Mouse (Mus musculus) inflammation-experienced regulatory T-cells, adult 16 weeks (primary cell): ENCODE data around the gene Upk3a. TPM values are rescaled to one million over a fixed set of nuclear protein-coding genes. Genes with fewer than 3 reads are reported as not detected.

Experiments used
- polyA plus RNA-seq: library from polyadenylated mRNA; unstranded; fragments of 100-300 nt; shearing (Covaris generic); gene quantifications from one replicate; pipeline ENCODE4 v1.2.1, GENCODE M21; 2017

The Upk3a gene
- polyA plus RNA-seq: not detected

GRCm38 (mm10) chr15:85016951-85017664 is at the start of gene Upk3a:
Upk3a (plus strand) TSS chr15:85017141.

DNA sequence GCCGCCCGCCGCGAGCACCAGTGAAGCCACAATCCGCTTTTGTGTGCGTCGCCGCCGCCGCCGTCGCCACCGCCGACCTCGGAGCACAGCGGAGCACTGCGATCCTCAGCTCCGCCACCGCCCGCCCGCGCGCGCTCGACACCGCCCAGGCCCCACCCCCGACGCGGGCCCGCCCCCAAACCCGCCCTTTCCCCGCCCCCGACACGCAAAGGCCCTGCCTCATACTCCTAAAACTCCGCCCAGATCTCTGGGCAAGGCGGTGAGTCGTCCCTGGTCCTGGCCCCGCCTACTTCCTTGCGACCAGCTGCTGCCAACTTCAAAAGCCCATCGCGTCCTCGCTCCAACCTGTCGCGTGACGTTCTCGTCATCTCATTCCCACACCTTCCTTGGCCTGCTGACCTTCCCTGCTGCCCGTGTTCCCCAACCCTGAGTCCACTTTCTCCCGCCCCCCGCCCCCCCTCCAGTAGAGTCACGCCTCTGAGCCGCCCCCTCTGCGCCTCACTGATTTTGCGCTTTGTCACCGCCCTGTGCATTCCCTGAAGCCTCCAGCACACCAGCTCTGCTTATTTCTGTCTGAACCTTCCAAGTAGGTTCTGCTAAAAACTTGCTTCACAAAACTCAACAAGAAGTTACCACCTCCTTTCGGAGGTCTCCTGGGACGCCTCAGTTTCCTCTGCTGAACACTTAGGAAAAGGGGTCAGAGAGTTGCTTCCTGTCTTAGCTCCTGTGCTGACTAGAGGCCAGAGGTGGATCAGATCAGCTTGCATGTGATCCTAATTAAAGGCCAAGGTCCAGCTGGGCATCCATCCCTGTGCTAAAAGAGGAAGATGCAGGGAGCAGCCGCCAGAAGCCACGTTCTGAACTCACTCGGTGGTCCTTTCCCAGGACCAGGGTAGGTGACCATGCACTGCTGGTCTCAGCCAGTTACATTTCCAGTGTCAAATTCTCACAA is 28.8 kb upstream of the Upk3a start, which contains the start of gene 5031439G07Rik:
Gene 5031439G07Rik, minus strand, starts transcription at position 678 of the 952 bp plus-strand sequence.

DNA sequence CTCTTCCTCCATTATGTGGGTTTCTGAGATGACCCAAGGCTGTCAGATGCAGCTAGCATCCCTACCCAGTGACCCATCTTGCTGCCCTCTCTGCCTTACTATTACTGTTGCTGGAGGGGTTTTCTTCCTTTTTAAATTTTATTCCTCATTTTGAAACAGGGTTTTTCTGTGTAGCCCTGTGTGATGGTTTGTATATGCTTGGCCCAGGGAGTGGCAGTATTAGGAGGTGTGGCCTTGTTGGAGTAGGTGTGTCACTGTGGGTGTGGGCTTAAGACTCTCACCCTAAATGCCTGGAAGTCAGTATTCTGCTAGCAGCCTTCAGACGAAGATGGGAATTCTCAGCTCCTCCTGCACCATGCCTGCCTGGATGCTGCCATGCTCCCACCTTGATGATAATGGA is 11.7 kb downstream of the Upk3a start, which contains the start of gene Fam118a:
Gene Fam118a, plus strand, starts transcription at position 301 of the 400 bp plus-strand sequence.

Other genes starting within 250 kb of the Upk3a start
- gene Phf21b, start 161.1 kb upstream of the Upk3a start, polyA plus RNA-seq: 1.6 TPM
- gene Gm29666, start 97.1 kb upstream of the Upk3a start, polyA plus RNA-seq: 0.35 TPM
- 44.8 TPM for gene Nup50, start 93.7 kb upstream of the Upk3a start, polyA plus RNA-seq
- 2.3 TPM for gene 5031439G07Rik, start 28.6 kb upstream of the Upk3a start, polyA plus RNA-seq
- gene Fam118a, start 11.8 kb downstream of the Upk3a start, polyA plus RNA-seq: 55.2 TPM
- 0.66 TPM for gene Smc1b, start 114.8 kb downstream of the Upk3a start, polyA plus RNA-seq
- gene Ribc2, start 114.9 kb downstream of the Upk3a start, polyA plus RNA-seq: not detected
- 0.11 TPM for gene Fbln1, start 188.8 kb downstream of the Upk3a start, polyA plus RNA-seq